Mouse (Mus musculus): Measurements from ENCODE around the gene Rnf207.

Gene Rnf207

GRCm38 (mm10) chr4:152292102-152292765, 26.6 kb downstream of the Rnf207 start:
- DNase-seq: peak; percentile 36

GRCm38 (mm10) chr4:152291562-152291961, 27.2 kb downstream of the Rnf207 start, which contains the start of gene Hes3:
Gene Hes3 (minus strand): TSS chr4:152291662.
- no peak for DNase-seq

DNA sequence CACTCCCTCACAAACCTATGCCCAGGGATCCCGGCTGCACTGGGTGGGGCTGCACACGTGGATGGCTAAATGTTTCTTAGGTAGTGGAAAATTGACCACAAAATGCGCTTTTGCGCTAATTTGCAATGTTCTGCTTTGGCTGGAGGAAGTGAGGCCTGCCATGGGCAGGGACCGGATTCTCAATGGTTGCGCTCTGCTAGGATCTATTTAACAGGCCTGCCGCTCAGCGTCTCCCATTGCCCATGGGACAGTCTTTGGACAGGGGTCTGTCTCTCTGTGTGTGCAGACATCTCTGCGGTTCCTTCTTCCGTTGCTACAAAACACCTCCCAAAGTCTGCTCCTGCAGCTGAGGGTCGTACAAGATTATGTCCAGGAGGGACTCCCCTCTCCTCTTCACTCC, 27.8 kb downstream of the Rnf207 start:
- no peak for DNase-seq

DNA sequence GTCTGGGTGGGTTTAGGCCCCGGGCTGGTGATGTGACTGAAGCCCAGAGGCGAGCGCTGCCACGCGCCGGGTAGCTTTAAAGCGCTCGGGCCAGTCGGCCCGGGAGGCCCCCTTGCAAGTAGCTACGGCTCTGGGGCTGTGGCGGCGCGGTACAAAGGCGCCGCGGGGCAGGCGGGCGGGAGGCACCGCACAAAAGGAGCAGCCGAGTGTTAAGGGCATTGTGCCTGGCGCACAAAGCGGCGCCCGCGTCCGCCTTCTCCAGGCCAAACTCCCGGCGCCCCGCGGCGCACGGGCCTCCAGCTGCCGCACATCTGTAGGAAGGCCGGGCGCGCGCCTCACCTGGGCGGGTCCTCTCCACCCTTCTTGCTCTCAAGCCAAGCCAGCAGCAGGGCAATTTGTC, 28.4 kb downstream of the Rnf207 start:
- DNase-seq: peak; percentile 82

- no peak for DNase-seq
These were observed 30.3 kb downstream of the Rnf207 start for GRCm38 (mm10) chr4:152288398-152288945.

DNA sequence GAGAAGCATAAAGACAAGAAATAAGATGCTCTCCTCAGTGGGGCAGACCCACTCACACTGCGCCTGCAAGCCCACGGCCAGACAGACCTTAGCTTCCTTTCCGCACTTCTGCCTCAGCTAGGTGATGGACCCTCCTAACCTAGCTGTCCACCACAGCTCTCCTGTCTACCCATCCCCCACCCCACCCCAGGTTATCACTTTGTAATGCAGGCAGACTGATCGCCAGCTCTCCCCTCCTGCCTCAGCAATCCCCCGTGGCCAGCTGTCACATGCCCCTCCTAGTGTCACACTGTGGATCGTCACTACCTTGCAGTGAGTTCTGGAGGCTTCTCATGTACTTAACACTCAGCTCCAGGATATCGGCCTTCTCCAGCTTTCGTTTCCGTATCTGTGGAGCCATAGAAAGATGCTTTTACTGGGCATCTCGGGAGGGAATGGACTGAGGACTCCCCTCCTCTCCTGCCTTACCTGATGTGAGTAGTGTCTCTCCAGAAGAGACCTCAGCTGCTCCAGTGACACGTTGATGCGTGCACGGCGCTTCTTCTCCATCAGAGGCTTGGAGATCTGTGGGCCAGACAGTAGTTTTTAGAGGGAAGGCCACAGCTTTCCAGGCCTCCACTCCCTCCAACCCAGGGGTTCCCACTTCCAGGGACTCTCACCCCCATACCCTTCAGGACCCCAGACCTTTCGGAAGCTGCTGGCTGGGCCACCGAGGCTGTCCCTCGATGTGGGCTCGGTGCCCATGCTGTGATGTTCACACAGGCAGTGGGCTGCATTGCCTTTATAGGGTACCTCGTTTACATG, 31.3 kb downstream of the Rnf207 start:
- DNase-seq: peak; percentile 50

DNA sequence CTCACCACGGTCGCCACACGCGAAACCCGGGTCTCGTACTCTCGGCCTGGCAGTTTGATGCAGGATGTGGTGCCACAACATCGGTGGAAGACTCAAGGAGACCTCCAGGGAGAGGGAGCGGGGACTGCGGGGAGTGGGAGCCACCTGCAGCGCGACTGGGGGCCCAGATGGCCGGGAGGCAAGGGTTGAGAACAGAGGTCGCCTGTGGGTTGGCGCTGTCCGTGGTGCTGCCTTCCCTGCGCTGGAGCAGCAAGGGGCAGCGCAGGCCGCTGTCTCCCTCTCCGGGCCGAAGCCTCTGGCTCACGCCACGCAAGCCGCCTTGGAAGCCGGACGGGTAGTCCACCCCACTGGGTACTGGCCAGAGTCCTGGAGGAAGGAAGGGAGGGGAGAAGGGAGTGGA, 31.9 kb downstream of the Rnf207 start:
- DNase-seq: peak; percentile 81

DNA sequence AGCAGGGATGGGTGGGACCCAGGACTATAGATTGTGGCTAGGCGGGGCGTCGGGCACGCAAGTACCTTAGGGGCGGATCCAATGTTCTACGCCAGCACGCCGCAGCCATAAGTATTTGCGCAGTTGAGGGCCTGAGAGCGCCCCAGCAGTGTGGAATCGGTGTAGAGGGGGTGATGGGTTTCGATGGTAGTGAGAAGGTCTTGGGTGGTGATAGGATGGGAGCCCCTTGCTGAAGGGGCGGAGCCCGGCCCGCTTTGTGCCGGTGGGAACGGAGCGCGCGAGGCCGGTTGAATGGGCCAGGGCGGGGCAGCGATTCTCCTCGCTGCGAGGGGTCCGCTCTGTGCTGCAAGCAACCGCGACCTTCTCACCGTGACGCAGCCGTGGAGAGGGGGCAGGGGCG, 32.6 kb downstream of the Rnf207 start:
- no peak for DNase-seq

GRCm38 (mm10) chr4:152285505-152285904, 33.3 kb downstream of the Rnf207 start:
- DNase-seq: peak; percentile 79

- peak; percentile 94 for DNase-seq
These were observed 35.4 kb downstream of the Rnf207 start for GRCm38 (mm10) chr4:152283186-152283950.

GRCm38 (mm10) chr4:152282721-152283120, 36.1 kb downstream of the Rnf207 start:
- DNase-seq: no peak

GRCm38 (mm10) chr4:152281601-152282000, 37.2 kb downstream of the Rnf207 start:
- DNase-seq: no peak

GRCm38 (mm10) chr4:152278986-152279385, 39.8 kb downstream of the Rnf207 start:
- DNase-seq: no peak

DNA sequence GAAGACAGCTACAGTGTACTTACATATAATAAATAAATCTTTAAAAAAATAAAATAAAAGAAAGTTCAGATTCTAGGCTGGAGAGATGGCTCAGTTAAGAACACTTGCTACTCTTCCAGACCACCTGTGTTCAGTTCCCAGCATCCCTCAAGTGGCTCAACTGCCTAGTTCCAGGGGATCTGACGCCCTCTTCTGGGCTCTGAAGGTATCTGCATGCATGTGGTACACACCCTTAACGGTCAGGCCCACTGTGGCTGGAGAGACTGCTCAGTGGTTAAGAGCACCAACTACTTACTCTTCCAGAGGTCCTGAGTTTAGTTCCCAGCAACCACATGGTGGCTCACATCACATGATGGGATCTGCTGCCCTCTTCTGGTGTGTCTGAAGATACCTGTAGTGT, 40.9 kb downstream of the Rnf207 start:
- no peak for DNase-seq

DNA sequence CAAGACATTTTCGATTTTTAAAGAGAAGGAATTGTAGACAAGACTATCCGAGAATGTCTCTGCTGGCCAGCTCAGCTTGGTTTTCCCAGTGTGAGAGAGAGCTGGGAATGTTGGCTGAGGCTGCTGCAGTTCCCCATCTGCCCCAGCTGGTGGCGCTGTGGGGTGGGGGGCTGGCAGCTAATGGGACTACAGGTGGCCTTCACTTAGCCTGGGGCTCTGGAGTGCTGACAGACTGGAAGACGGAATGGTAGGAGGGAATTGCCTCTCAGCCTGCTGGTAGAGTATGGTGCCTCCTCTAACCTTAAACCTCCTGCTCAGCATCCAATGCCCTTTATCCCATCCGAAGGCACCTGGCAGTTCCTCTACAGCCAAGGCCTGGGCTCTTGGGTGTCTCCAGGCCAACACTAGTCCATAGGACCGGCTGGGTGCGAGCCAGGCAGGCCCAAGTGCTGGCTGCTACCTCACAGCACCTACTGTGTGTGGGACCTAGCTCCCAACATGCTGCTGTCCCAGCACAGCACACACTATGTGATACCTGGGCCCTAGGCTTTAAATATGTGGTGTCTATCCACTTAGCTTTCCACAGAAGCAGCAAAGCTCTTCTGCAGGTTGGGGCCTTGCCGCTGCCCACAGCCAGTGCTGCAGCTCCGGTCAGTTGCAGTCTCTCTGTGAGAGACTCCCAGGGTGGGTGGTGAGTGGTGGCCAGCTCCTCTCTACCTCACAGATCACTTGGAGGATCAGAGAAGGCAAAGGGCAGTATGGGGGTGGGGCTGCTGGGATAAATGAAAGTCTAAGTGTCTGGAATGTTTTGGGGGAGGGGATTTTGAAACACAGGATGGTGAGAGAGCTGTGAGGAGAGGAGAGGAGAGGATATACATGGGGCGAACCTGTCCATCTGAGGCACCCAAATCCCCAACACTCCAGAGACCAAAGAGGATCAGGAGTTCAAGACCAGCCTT, 42.1 kb downstream of the Rnf207 start:
- DNase-seq: peak; percentile 63

- DNase-seq: peak; percentile 50
These were observed 44.1 kb downstream of the Rnf207 start for GRCm38 (mm10) chr4:152274681-152275131.

- peak; percentile 88 for DNase-seq
These were observed 45.1 kb downstream of the Rnf207 start, which contains the start of gene Gpr153 for GRCm38 (mm10) chr4:152273621-152274236. Gene Gpr153 (plus strand): TSS chr4:152274232.

DNA sequence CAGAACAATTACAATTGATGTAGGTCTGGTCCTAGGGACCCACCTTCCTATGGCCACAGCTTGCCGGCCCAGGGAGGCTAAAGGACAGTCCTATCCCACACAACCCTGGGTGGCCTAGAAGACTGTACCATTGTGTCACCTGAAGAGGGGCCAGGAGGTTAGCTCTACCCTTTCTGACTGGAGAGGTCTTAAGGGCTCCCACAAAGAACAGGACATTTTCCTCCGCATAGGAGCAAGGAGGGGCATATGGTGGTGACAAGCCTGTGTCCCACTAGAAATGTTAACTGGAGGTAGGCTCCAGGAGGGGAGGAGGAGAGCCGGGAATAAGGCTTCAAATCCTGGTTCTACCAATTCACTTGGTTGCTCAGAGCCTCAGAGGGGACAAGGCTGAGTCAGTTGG, 45.6 kb downstream of the Rnf207 start:
- no peak for DNase-seq

GRCm38 (mm10) chr4:152272449-152273049, 46.2 kb downstream of the Rnf207 start:
- DNase-seq: peak; percentile 73

- no peak for DNase-seq
These were observed 46.8 kb downstream of the Rnf207 start for GRCm38 (mm10) chr4:152272006-152272405.

GRCm38 (mm10) chr4:152271334-152271733, 47.5 kb downstream of the Rnf207 start:
- no peak for DNase-seq

Measured in retina, postnatal 1 day (tissue).